Mouse (Mus musculus): ENCODE data around the gene Clic6.
A peak's percentile ranks its signal among the peaks of the same experiment; 100 is the strongest.
"Not testable (repeated sequence)": the region's sequence is repeated elsewhere in the genome, so short reads cannot be mapped to it uniquely, and the experiment has no call there.

Clic6 gene

DNA sequence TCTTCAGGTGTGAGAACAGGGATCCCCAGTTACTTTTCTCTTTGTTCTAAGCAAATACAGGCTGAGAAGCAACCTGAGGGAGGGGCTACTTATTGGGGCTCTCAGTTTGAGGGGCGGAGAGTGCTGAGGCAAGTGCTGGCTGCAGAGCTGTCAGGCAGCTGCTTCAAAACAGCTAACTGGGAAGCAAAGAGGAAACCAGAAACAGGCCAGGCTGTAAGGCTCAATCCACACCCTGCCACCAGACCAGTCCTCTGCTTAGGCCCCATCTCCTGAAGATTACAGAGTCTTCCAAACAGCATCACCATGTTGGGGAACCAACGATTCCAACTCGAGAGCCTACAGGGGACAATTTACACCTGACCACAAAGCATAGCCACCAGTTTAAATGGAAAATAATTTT is 12.6 kb upstream of the Clic6 start:
- no peak for DNase-seq

DNA sequence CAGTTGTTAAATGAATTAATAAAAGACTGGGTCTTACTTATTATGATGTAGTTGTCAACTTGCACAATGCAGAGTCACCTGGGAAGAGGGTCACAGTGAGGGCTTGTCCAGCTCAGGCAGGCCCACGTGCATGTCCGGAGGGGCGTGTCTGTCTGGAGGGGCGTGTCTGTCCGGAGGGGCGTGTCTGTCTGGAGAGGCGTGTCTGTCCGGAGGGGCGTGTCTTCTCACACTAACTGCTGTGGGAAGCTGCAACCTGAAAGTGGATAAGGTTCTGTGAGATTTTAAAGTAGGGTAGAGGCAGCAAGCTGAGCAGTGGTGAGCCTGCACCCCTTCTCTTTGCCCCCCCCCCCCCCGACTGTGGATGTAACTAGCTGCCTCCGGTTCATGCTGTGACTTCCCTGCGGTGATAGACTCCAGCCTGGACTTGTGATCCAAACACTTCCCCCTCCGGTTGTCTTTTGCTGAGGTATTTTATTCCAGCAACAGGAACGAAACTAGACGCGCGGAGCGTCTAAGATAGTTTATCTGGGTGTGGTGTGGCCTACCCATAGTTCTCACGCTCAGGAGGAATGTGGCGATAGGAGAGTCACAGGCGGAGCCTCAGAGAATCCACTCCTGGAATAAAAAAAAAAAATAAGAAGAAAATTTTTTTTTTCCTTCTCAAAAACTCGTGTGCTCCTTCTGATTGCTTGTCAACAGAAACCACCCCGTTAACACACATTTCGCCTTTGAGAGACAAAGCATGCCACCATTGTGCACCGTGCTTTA is 10.3 kb upstream of the Clic6 start:
- no peak for DNase-seq

- DNase-seq, result peak; percentile 59
Measured at GRCm38 (mm10) chr16:92478561-92479150, 6.9 kb upstream of the Clic6 start.

DNA sequence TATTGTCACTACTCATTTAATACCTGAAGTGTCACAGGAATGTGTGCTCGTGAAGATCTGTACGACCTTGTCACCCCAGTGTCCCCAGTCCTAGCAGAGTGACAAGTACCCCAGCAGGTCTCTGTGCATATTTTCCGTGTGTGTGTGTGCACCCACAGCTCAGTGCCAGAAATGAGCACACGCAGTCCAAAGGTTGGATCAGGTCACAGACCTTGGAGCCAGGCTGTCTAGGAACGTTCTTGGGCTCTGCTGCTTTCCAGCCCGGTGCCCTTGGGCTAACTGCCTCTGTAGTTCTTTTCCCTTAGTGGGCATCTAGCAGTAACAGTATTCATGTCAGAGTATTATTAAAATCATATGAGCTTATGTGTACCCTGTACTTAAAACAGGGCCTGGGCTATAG is 1.6 kb downstream of the Clic6 start:
- DNase-seq, result no peak

GRCm38 (mm10) chr16:92487489-92487888 is 2.0 kb downstream of the Clic6 start:
- peak; percentile 28 for DNase-seq

GRCm38 (mm10) chr16:92488456-92488855 is 2.9 kb downstream of the Clic6 start:
- DNase-seq, result no peak

GRCm38 (mm10) chr16:92489356-92489755 is 3.8 kb downstream of the Clic6 start:
- DNase-seq, result no peak

GRCm38 (mm10) chr16:92497851-92498588 is 12.5 kb downstream of the Clic6 start:
- DNase-seq, result no peak

DNA sequence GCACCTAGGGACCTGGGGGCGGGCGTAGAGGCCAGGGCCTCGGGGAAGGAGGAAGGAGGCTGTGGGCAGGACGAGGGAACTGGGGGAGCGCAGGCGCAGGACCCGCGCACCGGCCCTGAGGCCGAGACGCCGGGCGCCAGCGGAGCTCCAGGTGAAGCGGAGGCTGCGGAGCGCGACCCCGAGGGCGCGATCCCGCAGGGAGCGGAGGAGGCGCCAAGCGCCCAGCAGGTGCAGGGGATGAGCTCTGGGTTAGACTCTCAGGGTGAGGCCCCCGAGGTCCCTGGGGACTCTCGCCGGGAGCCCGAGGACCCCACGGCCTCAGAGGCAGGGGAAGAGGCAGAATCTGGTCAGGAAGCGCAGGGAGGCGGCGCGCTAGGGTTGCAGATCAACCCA is 13.0 kb downstream of the Clic6 start:
- no peak for DNase-seq

DNA sequence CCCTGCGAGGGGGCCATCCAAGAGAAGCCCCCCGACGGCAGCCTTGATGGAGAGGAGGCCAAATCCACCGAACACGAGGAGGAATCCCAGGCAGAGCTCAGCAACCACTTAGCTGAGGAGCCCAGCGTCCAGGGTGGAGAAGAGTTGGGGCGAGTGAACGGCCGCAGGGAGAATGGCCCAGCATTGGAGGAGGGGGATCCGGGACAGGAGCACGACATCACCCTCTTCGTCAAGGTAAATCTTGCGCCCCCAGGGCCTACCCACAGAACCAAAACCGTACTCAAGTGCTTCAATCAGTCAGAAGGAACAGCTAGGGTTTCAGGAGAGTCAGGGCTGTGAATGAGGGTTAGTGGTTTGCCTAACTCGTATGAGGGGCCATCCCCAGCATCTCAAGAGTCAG is 13.8 kb downstream of the Clic6 start:
- DNase-seq, result no peak

GRCm38 (mm10) chr16:92500534-92500933 is 15.0 kb downstream of the Clic6 start:
- DNase-seq, result no peak

- no peak for DNase-seq
Measured at GRCm38 (mm10) chr16:92503105-92503504, 17.6 kb downstream of the Clic6 start.

DNA sequence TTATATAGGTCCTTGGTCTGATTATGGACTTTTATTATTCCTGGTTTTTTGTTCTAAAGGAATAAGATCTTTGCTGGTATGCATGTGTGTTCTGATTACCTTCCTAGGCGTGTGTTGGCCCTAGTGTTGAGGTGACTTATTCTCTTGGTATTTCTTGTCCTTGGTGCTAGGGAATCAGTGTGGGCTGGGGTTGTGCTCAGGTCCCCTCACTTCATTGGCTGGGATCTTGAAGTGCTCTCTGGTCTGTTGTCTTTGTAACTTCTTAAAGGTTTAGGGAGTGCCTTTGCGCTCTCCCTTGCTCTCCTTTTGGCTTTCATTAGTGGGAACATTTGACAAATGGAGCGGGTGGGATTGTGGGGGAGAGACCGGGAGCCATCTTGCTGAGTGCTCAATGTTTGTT is 22.0 kb downstream of the Clic6 start:
- no peak for DNase-seq

DNA sequence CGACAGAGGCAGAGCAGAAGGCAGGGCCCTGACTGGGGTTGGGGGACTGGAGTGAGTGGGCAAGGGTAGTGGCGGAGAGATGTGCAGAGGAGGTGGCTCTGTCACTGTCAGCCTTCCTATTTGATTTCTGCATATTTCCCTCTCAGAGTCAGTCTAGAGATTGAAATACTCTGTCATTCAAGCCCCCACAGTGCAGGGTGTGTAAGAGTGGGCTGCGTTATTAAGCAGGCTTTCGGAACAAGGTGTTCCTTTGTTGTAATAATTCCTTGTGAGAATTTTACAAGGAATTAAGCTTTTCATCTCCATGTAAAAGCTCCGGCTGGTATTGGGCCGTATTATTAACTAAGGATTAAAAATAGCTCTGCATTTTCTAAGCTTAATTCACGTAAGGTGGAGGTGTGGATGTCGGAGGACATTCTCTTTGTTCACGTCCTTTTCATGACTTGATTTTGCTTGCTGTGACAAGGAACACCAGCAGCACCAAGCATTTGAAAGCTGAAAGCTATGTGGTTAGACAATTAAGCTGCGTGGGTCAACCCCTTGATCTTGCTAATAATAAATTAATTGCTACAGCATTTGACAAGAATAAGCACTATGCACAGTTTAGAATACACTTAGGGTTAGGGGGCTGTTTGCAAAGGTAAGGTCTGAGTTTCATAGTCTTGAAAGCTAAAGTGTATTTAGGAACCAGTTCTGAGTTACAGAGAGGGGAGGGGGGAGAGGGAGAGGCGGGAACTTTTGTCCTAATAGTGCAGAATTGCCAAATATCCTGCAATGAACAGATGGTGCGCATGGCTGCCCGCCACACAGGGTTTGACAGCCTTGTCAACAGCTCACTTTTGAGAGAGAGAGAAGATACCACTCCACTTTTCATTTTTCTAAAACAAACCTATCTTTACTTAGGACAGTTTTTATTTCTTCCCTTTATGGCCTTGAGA is 25.6 kb downstream of the Clic6 start:
- DNase-seq, result peak; percentile 18

DNA sequence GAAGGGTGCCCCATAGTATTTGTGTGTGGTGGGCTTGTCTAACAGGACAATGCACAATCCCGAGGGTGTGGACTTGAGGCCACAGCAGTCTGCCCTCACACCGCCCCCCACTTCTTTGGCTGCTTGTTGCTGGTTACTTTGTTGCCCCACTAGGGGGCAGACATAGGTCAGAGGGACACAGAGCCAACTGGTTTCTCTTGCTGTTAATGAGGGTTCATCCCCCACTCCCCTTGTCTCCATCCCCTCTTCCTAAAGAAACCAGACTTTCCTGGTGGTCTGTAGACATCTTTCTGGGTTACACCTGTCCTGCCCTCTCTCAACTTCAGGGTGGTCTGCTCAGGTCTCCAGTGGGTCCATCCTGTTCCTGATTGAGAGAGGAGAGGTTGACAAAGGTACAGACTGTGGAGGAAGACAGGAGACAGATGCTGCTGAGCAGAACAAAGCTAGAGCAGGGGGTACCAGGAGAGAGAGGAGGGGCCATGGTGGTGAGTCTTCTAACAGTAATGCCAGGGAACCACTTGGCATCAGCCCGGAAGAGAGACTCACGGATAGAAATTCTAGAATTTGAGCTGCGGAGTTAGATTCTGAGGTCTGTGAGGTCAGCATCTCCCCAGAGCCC is 26.3 kb downstream of the Clic6 start:
- DNase-seq, result no peak

DNA sequence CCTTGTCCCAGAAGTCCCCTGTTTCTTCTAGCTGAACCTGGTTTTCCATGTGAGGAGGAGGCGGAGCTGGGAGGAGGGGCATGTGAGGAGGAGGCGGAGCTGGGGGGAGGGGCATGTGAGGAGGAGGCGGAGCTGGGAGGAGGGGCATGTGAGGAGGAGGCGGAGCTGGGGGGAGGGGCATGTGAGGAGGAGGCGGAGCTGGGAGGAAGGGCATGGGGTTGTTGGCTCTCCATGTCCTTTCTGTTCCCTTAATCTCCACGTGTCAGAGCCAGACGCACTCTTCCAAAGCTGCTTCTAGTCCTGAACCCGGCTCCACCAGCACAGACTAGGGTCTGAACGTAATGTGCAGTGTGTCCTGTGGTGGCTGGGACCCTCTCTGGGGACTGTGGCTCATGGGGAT is 29.4 kb downstream of the Clic6 start:
- DNase-seq, result not testable (repeated sequence)

GRCm38 (mm10) chr16:92516139-92516538 is 30.6 kb downstream of the Clic6 start:
- DNase-seq, result peak; percentile 23

DNA sequence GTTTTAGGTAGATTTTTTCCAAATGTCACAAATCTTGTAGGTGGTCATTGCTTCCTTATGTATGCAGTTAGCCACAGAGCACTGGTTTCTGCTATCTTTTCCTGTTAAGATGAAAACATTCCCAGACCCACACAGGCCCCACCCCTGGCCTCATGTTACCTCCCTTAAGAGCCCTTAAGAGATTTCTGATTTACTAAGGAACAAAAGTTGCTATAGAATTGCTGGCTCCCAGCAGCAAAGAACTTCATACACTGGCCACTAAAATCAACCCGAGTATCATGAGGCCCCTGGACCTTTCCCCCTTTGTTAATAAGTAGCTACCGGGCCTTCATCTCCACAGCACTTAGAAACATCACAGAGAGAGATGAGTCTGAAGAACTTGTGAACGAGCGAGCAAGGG is 33.2 kb downstream of the Clic6 start:
- no peak for DNase-seq

DNA sequence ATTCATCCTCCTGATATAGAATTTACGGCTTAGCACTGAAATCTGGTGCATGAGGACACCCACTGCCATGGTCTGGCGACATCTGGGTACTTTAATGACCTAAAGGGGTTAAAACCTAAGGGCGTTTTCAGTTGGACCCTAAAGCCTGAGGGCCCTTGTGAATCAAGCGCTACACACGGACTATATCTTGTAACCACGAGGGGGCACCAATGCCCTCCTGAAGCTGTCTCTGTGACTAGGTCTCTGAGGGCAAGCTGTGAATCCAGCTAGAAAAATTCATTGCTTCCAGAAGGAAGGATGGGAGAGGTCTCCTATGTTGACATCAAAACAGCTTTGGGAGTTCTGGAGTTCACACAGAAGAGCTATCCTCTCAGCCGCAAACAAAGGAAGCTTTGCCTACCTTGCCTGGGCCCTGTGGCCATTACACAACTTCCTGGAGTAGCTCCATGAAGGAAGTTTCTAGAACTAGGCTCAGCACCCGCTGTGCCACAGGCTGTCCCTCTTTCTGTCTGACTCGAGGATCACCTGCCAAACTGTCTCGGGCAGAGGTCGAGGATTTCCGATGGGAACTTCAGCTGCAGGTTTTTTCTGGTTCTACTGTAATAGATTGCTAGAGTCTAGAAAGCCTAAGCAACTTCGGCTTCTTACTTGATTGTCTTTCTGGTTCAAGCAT is 34.4 kb downstream of the Clic6 start:
- DNase-seq, result peak; percentile 40

DNA sequence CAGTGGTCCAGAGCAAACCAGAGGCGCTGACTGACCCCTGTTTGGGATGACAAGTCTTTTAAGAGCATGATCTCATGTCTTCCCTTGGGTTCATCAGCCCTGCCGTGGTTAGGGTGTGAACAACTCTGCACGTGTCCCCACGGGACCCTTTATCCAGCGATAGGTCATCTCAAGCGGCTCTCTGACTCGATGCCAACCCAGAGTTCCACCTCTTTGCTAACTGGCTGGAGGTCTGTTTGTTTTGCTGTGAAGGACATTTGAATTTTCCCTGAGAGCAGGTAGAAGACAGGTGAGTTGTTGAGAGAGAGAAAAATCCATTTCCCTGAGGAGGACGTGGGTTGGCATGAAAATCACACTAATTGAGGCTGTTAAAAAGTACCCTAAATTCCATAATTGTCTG is 37.8 kb downstream of the Clic6 start:
- DNase-seq, result no peak

GRCm38 (mm10) chr16:92524651-92525050 is 39.1 kb downstream of the Clic6 start:
- no peak for DNase-seq

GRCm38 (mm10) chr16:92525919-92526318 is 40.4 kb downstream of the Clic6 start:
- no peak for DNase-seq

Measured in right cerebral cortex, postnatal 4 days (tissue).